ENCODE assay signal across 9 mouse cellular contexts in the genomic region with DNA sequence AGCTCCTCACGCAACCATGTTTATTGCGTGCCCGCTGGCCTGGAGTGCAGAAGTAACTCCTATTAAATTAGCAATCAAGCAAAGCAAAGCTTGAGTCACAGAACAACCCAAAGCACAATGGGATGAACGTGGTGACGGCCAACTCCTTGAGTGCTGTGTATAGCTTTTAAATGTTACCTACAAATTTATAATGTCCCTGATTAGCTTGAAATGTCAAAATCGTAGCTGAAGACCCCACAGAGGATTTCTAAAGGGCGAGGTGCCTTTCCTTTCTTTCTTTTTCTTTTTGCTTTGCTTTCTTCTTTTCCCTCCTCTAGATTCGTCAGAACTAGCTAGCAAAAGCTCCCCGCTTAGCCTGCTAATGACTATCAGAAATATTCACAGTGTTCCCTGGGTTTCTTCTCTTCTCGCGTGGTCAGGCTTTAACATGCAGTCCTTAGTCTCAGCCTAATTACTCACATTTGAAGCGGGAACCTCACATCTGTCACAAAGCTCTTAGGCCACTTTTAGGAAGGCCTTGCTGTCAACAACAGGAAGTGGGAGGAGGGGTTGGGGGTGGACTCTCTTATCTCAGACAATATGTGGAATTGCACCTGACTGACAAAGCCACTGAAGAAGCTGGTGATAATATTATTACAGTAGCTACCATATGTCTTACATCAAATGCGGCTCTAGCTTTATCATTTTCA. TPM values are rescaled to one million over a fixed set of nuclear protein-coding genes. Genes with fewer than 3 reads are reported as not detected.
DNase-seq lines count a peak whose midpoint lies in the region; ATAC-seq and TF ChIP-seq lines count a peak whose summit lies in the region.
"Had no signal": no experiment of that assay in that cellular context is flagged by ENCODE, and none has a peak within 500 bp of the region (broad histone marks: within the 10 kb centered on the region; RNA-seq: fewer than 3 reads in every experiment).

No protein-coding gene starts in this region.

- peak overlapping the region; percentile 38 for H3K4me2 ChIP-seq in heart, embryonic 16.5 days (ENCODE audit: low read depth, low read length)
- H3K4me2 ChIP-seq in forebrain, embryonic 12.5 days: no peak overlapping the region
- H3K4me2 ChIP-seq in intestine, embryonic 16.5 days (ENCODE audit: low read depth, low read length): no peak overlapping the region
- H3K4me2 ChIP-seq: embryonic facial prominence, embryonic 15.5 days had no signal

- no peaks in the 10 kb centered on the region for H3K36me3 ChIP-seq in heart, embryonic 16.5 days (ENCODE audit: control insufficient read depth, insufficient read depth)
- H3K36me3 ChIP-seq in heart, adult 2 months (ENCODE audit: control insufficient read depth, insufficient read depth, low read length): no peaks in the 10 kb centered on the region
- no peaks in the 10 kb centered on the region for H3K36me3 ChIP-seq in forebrain, embryonic 12.5 days (replicated peaks)
- no peaks in the 10 kb centered on the region for H3K36me3 ChIP-seq in intestine, embryonic 16.5 days (ENCODE audit: control insufficient read depth, insufficient read depth, low read length)
- H3K36me3 ChIP-seq: embryonic facial prominence, embryonic 15.5 days had no signal

- peaks cover 6% of the 10 kb centered on the region; the same call in 1 of the 2 replicates for H3K4me1 ChIP-seq in heart, embryonic 16.5 days (ENCODE audit: control insufficient read depth, insufficient read depth, low read length)
- no peaks in the 10 kb centered on the region; the same call in 1 of the 2 replicates for H3K4me1 ChIP-seq in heart, adult 2 months (ENCODE audit: control insufficient read depth, insufficient read depth, low read length)
- H3K4me1 ChIP-seq in forebrain, embryonic 12.5 days: peaks cover 13% of the 10 kb centered on the region
- H3K4me1 ChIP-seq in intestine, embryonic 16.5 days (ENCODE audit: control insufficient read depth, insufficient read depth, low read length): no peaks in the 10 kb centered on the region

- no peak for DNase-seq in heart, adult 2 months
- no peak for DNase-seq in frontal cortex, postnatal 25 days (ENCODE audit: low spot score in 2 of 2)
- DNase-seq in cerebellum, postnatal 14 days: no peak

- intact Hi-C loops in heart, adult 2 months (cut with DNase I): no loop called here

- peak overlapping the region; percentile 7; the same call in 1 of the 2 replicates for H3K9ac ChIP-seq in heart, embryonic 16.5 days (ENCODE audit: low read length)
- no peak overlapping the region for H3K9ac ChIP-seq in heart, adult 2 months (ENCODE audit: low read depth, low read length)
- no peak overlapping the region for H3K9ac ChIP-seq in forebrain, embryonic 12.5 days
- H3K9ac ChIP-seq in intestine, embryonic 16.5 days (ENCODE audit: low read depth, low read length): no peak overlapping the region
- H3K9ac ChIP-seq: embryonic facial prominence, embryonic 15.5 days had no signal

- no peak overlapping the region for H3K4me3 ChIP-seq in heart, embryonic 16.5 days (ENCODE audit: low read length)
- H3K4me3 ChIP-seq in heart, adult 2 months: no peak overlapping the region
- no peak overlapping the region for H3K4me3 ChIP-seq in forebrain, embryonic 12.5 days (replicated peaks)
- no peak overlapping the region for H3K4me3 ChIP-seq in intestine, embryonic 16.5 days (ENCODE audit: low read length)
- H3K4me3 ChIP-seq: embryonic facial prominence, embryonic 15.5 days had no signal

- peak overlapping the region; percentile 66; the same call in 1 of the 2 replicates for H3K27ac ChIP-seq in heart, embryonic 16.5 days (ENCODE audit: low read length)
- no peak overlapping the region for H3K27ac ChIP-seq in heart, adult 2 months
- peak overlapping the region; percentile 51; the same call in 1 of the 2 replicates for H3K27ac ChIP-seq in forebrain, embryonic 12.5 days
- H3K27ac ChIP-seq in intestine, embryonic 16.5 days (ENCODE audit: low read length): no peak overlapping the region
- H3K27ac ChIP-seq: embryonic facial prominence, embryonic 15.5 days had no signal

- no peaks in the 10 kb centered on the region for H3K9me3 ChIP-seq in heart, embryonic 16.5 days (replicated peaks; ENCODE audit: control insufficient read depth, low read length)
- no peaks in the 10 kb centered on the region for H3K9me3 ChIP-seq in forebrain, embryonic 12.5 days
- H3K9me3 ChIP-seq in intestine, embryonic 16.5 days (ENCODE audit: control insufficient read depth, low read length): no peaks in the 10 kb centered on the region
- H3K9me3 ChIP-seq: embryonic facial prominence, embryonic 15.5 days had no signal

- no peaks in the 10 kb centered on the region for H3K79me2 ChIP-seq in heart, adult 2 months (replicated peaks; ENCODE audit: control insufficient read depth, insufficient read depth, low read length)

- no peak for TF ChIP-seq CTCF in heart, adult 2 months (IDR thresholded peaks at IDR 0.05)

- no peaks in the 10 kb centered on the region for H3K27me3 ChIP-seq in heart, embryonic 16.5 days (ENCODE audit: control insufficient read depth, insufficient read depth, low read length)
- no peaks in the 10 kb centered on the region for H3K27me3 ChIP-seq in heart, adult 2 months (ENCODE audit: control insufficient read depth, insufficient read depth, low read length)
- H3K27me3 ChIP-seq in forebrain, embryonic 12.5 days: 0 out of 2 replicates have a peak, but pooled peaks cover 3% of the 10 kb centered on the region
- no peaks in the 10 kb centered on the region for H3K27me3 ChIP-seq in intestine, embryonic 16.5 days (replicated peaks; ENCODE audit: control insufficient read depth, insufficient read depth, low read length)
- H3K27me3 ChIP-seq: embryonic facial prominence, embryonic 15.5 days had no signal

- TF ChIP-seq EP300 in heart, adult 2 months (IDR thresholded peaks at IDR 0.05; ENCODE audit: insufficient read depth, low read depth, low read length): no peak

- TF ChIP-seq POLR2A in heart, adult 2 months (IDR thresholded peaks at IDR 0.05; ENCODE audit: insufficient read depth, low read depth, low read length): no peak

- peak; percentile 41; the same call in 1 of the 2 replicates for ATAC-seq in heart, embryonic 16.5 days (replicated peaks; ENCODE audit: extremely low read depth, insufficient read depth, low FRiP score)
- ATAC-seq in CD4-positive, CD25-positive, alpha-beta regulatory T cell, adult 4 months: peak; percentile 62
- peak; percentile 47; the same call in 1 of the 2 replicates for ATAC-seq in forebrain, embryonic 12.5 days (ENCODE audit: low FRiP score)
- peak; percentile 62 for ATAC-seq in megakaryocyte progenitor cell, adult 5-6 weeks (replicated peaks; ENCODE audit: poor library complexity)
- ATAC-seq in intestine, embryonic 16.5 days: no peak

- 50% methylated on average over 13 of the region's 13 CpGs for WGBS in heart, embryonic 16.5 days
- WGBS in heart, adult 2 months: 52% methylated on average over 13 of the region's 13 CpGs
- 55% methylated on average over 13 of the region's 13 CpGs for WGBS in forebrain, embryonic 12.5 days
- 60% methylated on average over 13 of the region's 13 CpGs for WGBS in intestine, embryonic 16.5 days

RNA-seq across cellular contexts. Expression of a gene that starts 53.6 kb away (rescaled TPM):
- 0.11 and 0.15 TPM in 2 replicates for polyA plus RNA-seq in heart, embryonic 16.5 days (2015; fragmentation: Nextera tagmentation; extraction: Ambion mirVana)
- not detected for total RNA-seq in heart, adult 2 months (2021)
- 0.03 and 0.08 TPM in 2 replicates for polyA plus RNA-seq in heart, adult 2 months (2012; rRNA removed)
- polyA plus RNA-seq in CD4-positive, CD25-positive, alpha-beta regulatory T cell, adult 4 months (2017; shearing (Covaris generic)): not detected
- polyA plus RNA-seq in forebrain, embryonic 12.5 days (2016; fragmentation: Nextera tagmentation; extraction: Ambion mirVana): 2.8 and 3.4 TPM in 2 replicates
- not detected in 2 replicates for total RNA-seq in megakaryocyte progenitor cell, adult 5-6 weeks (2015)
- total RNA-seq in megakaryocyte progenitor cell, adult 5-6 weeks (2017): 0.08 TPM in 1 of 2 replicates, not detected in the other
- polyA plus RNA-seq in intestine, embryonic 16.5 days (2015; fragmentation: Nextera tagmentation; extraction: Ambion mirVana): 0.28 and 0.58 TPM in 2 replicates

Comparison
In these comparisons a context has a peak if more than half of its experiments do, and no peak if none do; other contexts are left out.
1. H3K27ac ChIP-seq: peak in heart, embryonic 16.5 days (single experiment) and forebrain, embryonic 12.5 days (single experiment); none in heart, adult 2 months (single experiment) and intestine, embryonic 16.5 days (single experiment).